Mouse (Mus musculus): ENCODE data around the gene Hsp90b1. TPM values are rescaled to one million over a fixed set of nuclear protein-coding genes. Genes with fewer than 3 reads are reported as not detected.

Hsp90b1 gene
- polyA plus RNA-seq (2015; fragmentation: Nextera tagmentation; extraction: Ambion mirVana): 327 and 424 TPM in 2 replicates

DNA sequence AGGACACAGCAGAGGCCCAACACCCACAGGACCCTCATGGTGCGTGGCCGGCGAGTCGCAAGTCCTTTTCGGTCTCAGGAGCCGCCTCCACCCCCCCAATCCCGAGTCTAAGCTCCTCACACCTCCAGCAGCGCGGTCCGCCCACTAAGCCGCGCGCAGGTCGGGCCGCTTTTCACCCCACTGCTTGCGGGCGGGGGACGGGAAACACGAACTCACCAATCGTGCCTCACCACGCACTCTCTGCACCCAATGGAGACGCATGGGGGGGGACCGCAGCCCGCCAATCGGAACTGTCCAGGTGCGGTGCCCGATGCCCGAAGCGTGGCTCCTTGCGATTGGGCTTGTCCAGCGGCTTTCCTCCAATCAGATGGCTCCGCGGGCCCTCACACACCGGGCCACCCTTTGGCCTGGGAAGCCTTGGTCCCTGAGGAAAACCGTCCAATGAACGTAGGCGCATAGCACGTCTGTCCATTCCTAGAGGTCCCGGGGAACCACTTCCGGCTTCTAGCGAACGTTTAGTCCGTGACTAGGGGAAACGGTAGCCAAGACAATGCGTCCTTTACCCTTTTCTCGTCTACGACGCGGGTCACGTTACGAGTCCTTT is at the start of gene Hsp90b1, which contains the start of gene Ttc41:
Hsp90b1 (minus strand) TSS at position 192 of the 604 bp plus-strand sequence.
Ttc41 (plus strand) TSS at position 494 of the 604 bp plus-strand sequence.
- peak within 1 kb of the TSS; percentile 94 for H3K9ac ChIP-seq
- WGBS (ENCODE audit: insufficient replicate concordance): under 1% methylated on average over 51 of the region's 51 CpGs
- no peaks in the 10 kb centered on the region for H3K27me3 ChIP-seq
- DNase-seq (peak; percentile 99), ATAC-seq (ENCODE audit: low read depth) (peak; percentile 96)
- H3K9me3 ChIP-seq (replicated peaks): no peaks in the 10 kb centered on the region
- H3K27ac ChIP-seq: peak within 1 kb of the TSS; percentile 90
- peak within 1 kb of the TSS; percentile 90 for H3K4me2 ChIP-seq
- peak within 1 kb of the TSS; percentile 89 for H3K4me3 ChIP-seq (replicated peaks)
- peaks cover 59% of the 10 kb centered on the region for H3K4me1 ChIP-seq (replicated peaks)
- peaks cover 36% of the 10 kb centered on the region for H3K36me3 ChIP-seq

DNA sequence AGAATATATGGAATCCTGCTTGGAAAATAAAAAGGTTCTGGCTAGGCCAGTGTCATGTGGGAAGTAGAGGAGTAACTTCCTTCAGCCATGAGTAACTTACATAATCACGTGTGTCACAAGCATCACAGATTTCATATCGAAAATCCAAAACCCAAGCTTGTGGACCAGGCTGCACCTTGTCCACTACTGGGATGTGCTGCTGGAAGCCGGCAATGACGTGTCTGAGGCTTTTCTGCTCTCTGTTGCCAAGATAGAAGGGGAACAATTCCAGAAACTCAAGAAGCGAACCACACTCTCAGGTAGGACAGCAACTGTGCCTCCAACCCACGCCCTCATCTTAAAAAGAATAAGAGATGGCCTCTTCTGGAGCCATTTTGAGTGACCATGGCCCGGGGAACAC is 39.0 kb upstream of the Hsp90b1 start:
- Histone ChIP-seq H3K4me2 (no peak overlapping the region), H3K9ac (no peak overlapping the region), H3K36me3 (no peaks in the 10 kb centered on the region), H3K4me3 (replicated peaks) (no peak overlapping the region), H3K9me3 (replicated peaks) (no peaks in the 10 kb centered on the region), H3K27me3 (no peaks in the 10 kb centered on the region), H3K4me1 (replicated peaks) (no peaks in the 10 kb centered on the region), H3K27ac (no peak overlapping the region)
- ATAC-seq (ENCODE audit: low read depth) (no peak), DNase-seq (no peak)
- 70% methylated on average over 7 of the region's 7 CpGs for WGBS (ENCODE audit: insufficient replicate concordance)

DNA sequence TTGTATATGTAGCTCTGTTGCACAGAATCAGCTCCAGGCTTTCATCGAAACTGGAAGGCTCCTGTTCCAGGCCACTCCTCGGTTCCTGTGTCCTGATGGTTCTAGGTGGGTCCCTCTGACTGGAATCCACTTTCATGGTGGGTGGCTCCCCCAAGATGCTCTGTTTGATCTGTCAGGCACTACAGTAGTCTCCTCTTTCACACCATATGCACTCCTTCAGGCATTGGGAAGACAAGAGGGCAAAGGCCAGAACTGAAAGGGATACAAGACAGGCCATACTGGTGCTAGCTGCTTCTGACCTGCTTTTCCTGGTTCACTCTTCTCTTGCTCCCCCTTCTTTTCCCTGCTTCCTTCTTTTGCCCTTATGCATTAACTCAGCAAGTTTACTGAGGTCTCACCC is 37.6 kb upstream of the Hsp90b1 start:
- no peak overlapping the region for H3K4me3 ChIP-seq (replicated peaks)
- H3K4me2 ChIP-seq: no peak overlapping the region
- DNase-seq (no peak), ATAC-seq (ENCODE audit: low read depth) (no peak)
- no peak overlapping the region for H3K27ac ChIP-seq
- no peak overlapping the region for H3K9ac ChIP-seq
- WGBS (ENCODE audit: insufficient replicate concordance): 54% methylated on average over 2 of the region's 2 CpGs
- no peaks in the 10 kb centered on the region for H3K9me3 ChIP-seq (replicated peaks)
- H3K36me3 ChIP-seq: no peaks in the 10 kb centered on the region
- no peaks in the 10 kb centered on the region for H3K4me1 ChIP-seq (replicated peaks)
- H3K27me3 ChIP-seq: no peaks in the 10 kb centered on the region

DNA sequence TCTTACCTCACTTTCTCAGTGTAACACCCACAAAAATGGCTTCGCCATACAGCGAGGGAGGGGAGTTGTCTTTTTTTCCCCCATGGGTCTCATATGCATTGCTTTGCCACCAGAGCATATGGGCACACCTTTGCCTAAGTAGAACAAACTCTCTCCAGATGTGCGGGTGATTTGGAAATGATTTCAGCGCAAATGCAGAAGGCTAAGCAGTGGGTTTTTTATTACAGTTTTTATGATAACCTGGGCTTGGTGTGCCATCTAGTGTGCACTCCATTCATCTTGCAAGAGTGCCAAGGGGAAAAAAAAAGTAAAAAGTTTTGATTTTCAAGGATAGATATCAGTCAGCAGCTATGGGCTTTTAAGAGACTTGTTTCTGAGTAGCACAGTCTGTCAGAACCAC is 29.7 kb upstream of the Hsp90b1 start:
- no peak for ATAC-seq (ENCODE audit: low read depth)
- Histone ChIP-seq H3K9ac (no peak overlapping the region), H3K27ac (no peak overlapping the region), H3K9me3 (replicated peaks) (no peaks in the 10 kb centered on the region), H3K4me2 (no peak overlapping the region), H3K36me3 (no peaks in the 10 kb centered on the region), H3K27me3 (no peaks in the 10 kb centered on the region), H3K4me3 (replicated peaks) (no peak overlapping the region), H3K4me1 (replicated peaks) (no peaks in the 10 kb centered on the region)
- DNase-seq: no peak
- 77% methylated on average over 4 of the region's 4 CpGs for WGBS (ENCODE audit: insufficient replicate concordance)

DNA sequence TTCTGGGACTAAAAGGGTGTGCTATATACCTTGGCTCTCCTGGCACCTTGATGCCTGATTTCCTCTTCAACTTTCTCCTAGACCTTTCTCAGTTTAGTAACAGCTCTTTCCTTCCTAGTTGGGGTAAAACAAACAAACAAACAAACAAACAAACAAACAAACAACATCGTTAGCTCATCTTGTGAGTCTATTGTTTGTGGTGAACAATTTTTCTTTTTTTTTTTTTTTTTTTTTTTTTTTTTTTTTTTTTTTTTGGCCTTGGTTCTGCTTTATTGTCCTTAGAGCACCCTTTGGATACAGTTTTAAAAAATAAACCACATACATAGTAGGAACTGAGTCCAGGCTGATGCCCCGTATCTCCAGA is 26.2 kb upstream of the Hsp90b1 start:
- Histone ChIP-seq H3K9me3 (replicated peaks) (no peaks in the 10 kb centered on the region), H3K4me3 (replicated peaks) (no peak overlapping the region), H3K9ac (no peak overlapping the region), H3K27me3 (no peaks in the 10 kb centered on the region), H3K4me2 (peak overlapping the region; percentile 67), H3K36me3 (no peaks in the 10 kb centered on the region), H3K27ac (no peak overlapping the region), H3K4me1 (replicated peaks) (peaks cover 18% of the 10 kb centered on the region)
- 42% methylated on average over 2 of the region's 2 CpGs for WGBS (ENCODE audit: insufficient replicate concordance)
- ATAC-seq (ENCODE audit: low read depth) (no peak), DNase-seq (no peak)

DNA sequence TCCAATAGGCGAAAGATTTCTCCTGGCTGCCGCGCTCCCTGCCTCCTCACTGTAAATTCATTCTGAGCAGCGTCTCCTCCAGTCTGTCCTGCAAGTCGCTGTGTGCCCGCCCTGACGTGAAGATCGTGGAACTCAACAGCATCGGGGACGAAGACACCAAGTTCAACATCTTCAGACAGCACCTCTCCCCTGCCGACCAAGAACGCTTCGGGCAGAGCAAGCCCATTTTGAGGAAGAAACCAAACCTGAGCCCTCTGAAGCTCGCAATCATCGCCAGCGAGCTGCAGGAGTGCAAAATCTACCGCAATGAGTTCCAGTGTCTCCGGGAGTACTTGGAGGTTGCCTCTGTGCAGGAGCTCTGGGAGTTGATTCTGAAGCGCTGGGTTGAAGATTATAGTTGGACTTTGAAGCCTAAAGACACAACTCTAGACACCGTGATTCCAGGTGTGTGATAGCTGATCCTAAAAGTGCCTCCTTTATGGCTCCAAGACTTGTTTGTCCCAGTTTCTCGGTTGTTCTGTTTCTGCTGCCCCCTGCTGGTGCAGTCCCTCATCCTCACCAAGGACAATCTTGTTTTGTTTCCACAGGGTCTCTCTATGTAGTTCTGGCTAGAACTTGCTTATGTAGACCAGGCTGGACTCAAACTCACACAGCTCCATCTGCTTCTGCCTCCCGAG is 25.7 kb upstream of the Hsp90b1 start:
- Histone ChIP-seq H3K4me3 (replicated peaks) (peak overlapping the region; percentile 47), H3K36me3 (no peaks in the 10 kb centered on the region), H3K27ac (no peak overlapping the region), H3K27me3 (no peaks in the 10 kb centered on the region), H3K4me1 (replicated peaks) (peaks cover 18% of the 10 kb centered on the region), H3K9me3 (replicated peaks) (no peaks in the 10 kb centered on the region), H3K9ac (peak overlapping the region; percentile 33), H3K4me2 (peak overlapping the region; percentile 67)
- DNase-seq (peak; percentile 61), ATAC-seq (ENCODE audit: low read depth) (0 out of 2 replicates have a peak, but pooled peaks have one; percentile 37)
- 9% methylated on average over 22 of the region's 22 CpGs for WGBS (ENCODE audit: insufficient replicate concordance)

DNA sequence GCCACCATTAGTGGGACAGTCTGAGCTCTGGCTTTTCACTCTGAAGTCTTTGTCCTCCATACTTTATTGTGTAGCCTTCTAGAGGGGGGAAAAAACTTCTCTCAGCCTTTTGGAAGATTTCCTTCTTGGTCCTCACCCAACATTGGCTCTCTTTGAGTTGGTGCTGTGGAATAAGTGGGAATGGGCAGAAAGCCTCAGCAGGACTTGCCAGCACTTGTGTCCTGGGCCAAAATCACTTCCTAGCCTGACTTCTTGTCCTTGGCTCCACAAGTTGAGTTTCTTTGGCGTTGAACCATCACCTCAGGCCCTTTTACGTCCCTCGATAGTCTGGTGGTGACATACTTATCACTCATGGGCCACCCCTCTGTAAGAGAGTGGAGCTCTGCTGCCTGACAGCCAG is 22.9 kb upstream of the Hsp90b1 start:
- no peak overlapping the region for H3K4me3 ChIP-seq (replicated peaks)

DNA sequence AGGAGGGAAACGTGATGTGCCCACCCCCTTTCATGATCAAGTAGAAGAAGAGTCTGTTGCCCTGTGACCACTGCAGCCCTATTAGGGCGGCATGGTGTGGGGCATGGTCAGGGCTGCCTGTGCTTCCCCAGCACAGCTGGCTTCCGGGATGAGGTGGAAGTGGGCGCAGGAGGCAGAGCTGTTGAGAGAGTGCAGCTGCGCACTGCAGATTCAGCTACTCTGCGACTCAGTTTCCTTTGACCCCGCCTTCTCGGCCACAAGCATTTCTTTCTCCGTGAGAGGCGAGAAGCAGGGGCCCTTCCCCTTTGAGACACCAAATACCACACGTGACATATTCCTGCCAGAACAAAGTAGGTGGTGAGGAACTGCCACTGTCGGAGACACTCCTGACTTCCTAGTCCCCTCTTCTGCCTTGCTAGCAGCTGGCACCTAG is 22.3 kb upstream of the Hsp90b1 start:
- 4% methylated on average over 12 of the region's 12 CpGs for whole genome bisulfite sequencing (ENCODE audit: insufficient replicate concordance)
- peak; percentile 41 for DNase-seq
- H3K27me3 ChIP-seq: no peaks in the 10 kb centered on the region
- peak overlapping the region; percentile 67 for H3K4me2 ChIP-seq
- ATAC-seq (ENCODE audit: low read depth): peak; percentile 77
- H3K4me1 ChIP-seq (replicated peaks): peaks cover 18% of the 10 kb centered on the region
- H3K9ac ChIP-seq: no peak overlapping the region; the same call in 1 of the 2 replicates
- H3K4me3 ChIP-seq (replicated peaks): peak overlapping the region; percentile 43
- H3K27ac ChIP-seq: peak overlapping the region; percentile 29
- H3K36me3 ChIP-seq: no peaks in the 10 kb centered on the region
- no peaks in the 10 kb centered on the region for H3K9me3 ChIP-seq (replicated peaks)

More for the DNA sequence above, 22.9 kb upstream of the Hsp90b1 start:
- H3K27ac ChIP-seq: peak overlapping the region; percentile 29
- H3K9ac ChIP-seq: no peak overlapping the region
- no peaks in the 10 kb centered on the region for H3K9me3 ChIP-seq (replicated peaks)
- peaks cover 18% of the 10 kb centered on the region for H3K4me1 ChIP-seq (replicated peaks)
- WGBS (ENCODE audit: insufficient replicate concordance): 71% methylated on average over 3 of the region's 3 CpGs
- peak overlapping the region; percentile 67 for H3K4me2 ChIP-seq
- H3K27me3 ChIP-seq: no peaks in the 10 kb centered on the region
- DNase-seq (no peak), ATAC-seq (ENCODE audit: low read depth) (no peak)
- no peaks in the 10 kb centered on the region for H3K36me3 ChIP-seq

DNA sequence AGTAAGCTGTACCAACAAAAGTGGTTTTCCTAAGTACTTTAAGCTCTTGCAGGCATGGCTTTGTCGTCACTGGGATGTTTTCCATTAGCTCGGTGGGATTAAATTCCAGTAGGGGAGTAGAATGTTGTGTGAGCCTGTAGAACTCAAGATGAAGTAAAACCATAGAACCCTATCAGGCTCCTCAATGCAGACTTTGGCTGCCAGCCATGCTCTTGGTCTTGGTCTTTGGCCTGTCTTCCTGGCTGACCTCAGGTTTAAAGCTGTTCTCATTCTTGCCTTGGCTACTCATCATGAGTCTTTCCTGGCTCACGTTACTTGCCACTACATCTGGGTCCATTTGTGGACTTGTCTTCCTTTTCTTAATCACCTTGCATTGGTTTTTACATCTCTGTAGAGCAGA is 6.8 kb upstream of the Hsp90b1 start:
- peaks cover 10% of the 10 kb centered on the region for H3K4me1 ChIP-seq (replicated peaks)
- H3K36me3 ChIP-seq: no peaks in the 10 kb centered on the region
- DNase-seq (no peak), ATAC-seq (ENCODE audit: low read depth) (no peak)
- no peak overlapping the region for H3K4me3 ChIP-seq (replicated peaks)
- no peak overlapping the region for H3K4me2 ChIP-seq
- WGBS (ENCODE audit: insufficient replicate concordance): 73% methylated on average over 3 of the region's 3 CpGs
- no peaks in the 10 kb centered on the region for H3K27me3 ChIP-seq
- no peaks in the 10 kb centered on the region for H3K9me3 ChIP-seq (replicated peaks)
- no peak overlapping the region for H3K27ac ChIP-seq
- H3K9ac ChIP-seq: no peak overlapping the region

DNA sequence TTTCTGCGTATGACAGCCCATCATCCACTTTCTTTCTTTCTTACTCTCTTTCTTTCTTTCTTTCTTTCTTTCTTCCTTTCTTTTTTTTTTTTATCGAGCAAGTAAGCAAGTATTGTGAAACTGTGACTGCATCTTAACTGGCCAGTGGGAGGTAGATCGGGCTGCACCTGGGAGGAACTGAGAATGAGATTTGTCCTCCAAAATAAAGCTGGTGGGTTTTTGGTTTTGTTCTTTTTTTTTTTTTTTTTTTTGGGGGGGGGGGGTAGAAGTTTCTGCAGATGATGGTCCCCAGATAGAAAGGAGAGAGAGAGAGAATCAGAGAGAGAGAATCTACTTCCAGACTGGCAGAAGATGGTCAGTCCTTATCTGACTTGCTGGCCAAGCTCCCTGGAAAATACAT is 1.8 kb upstream of the Hsp90b1 start:
- Histone ChIP-seq H3K4me3 (replicated peaks) (peak overlapping the region; percentile 89; the same call in 1 of the 2 replicates), H3K9me3 (replicated peaks) (no peaks in the 10 kb centered on the region), H3K9ac (peak overlapping the region; percentile 76), H3K27me3 (no peaks in the 10 kb centered on the region), H3K27ac (peak overlapping the region; percentile 90; the same call in 1 of the 2 replicates), H3K4me2 (peak overlapping the region; percentile 83), H3K36me3 (peaks cover 20% of the 10 kb centered on the region), H3K4me1 (replicated peaks) (peaks cover 43% of the 10 kb centered on the region)
- ATAC-seq (ENCODE audit: low read depth) (no peak), DNase-seq (no peak)
- 61% methylated on average over 3 of the region's 3 CpGs for WGBS (ENCODE audit: insufficient replicate concordance)

DNA sequence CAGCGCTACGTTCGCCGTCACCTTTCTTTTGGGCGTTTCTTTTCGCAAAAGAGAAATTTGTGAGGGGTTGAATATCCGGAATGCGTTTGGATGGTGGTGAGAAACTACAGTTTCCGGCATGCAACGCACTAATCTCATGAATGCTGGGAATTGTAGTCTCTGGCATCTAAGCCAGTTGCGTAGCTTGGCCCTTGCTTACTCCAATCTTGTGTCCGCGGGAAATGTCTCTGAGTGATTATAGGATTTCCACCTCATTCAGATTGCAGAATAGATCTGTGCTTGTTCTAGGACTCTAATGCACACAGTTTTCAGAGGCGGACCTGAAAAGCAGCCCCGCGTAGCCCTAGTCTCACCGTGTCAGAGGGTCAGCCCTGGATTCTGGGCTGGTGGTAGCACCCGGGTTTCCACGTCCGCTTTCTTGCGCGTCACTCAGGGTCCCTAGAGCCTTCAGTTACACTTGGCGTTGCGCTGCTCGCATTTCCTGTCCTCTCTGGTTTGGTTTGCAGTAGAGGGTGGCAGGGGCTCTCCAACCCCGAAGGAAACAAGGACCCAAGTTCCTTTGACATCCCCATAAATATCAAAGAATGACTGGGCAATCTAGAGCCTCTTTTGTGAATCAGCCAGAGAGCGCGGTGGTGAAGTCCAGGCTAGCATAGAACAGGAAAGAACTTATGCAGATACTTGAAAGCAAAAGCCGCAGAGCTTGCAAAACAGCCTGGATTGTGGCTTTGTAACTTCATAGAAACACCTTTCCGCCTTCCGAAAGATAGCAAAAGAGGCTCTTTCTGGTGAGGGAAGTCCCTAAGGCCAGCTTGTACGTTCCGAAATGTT is 828 bp upstream of the Hsp90b1 start:
- Histone ChIP-seq H3K9ac (peak overlapping the region; percentile 76), H3K9me3 (replicated peaks) (no peaks in the 10 kb centered on the region), H3K4me1 (replicated peaks) (peaks cover 51% of the 10 kb centered on the region), H3K27ac (peak overlapping the region; percentile 90), H3K4me2 (peak overlapping the region; percentile 83), H3K4me3 (replicated peaks) (peak overlapping the region; percentile 89), H3K36me3 (peaks cover 29% of the 10 kb centered on the region), H3K27me3 (no peaks in the 10 kb centered on the region)
- 2% methylated on average over 33 of the region's 33 CpGs for WGBS (ENCODE audit: insufficient replicate concordance)
- DNase-seq (peak; percentile 80), ATAC-seq (ENCODE audit: low read depth) (peak; percentile 76)

Measured in liver, embryonic 13.5 days (tissue).